Mouse (Mus musculus) heart, postnatal 0 days (tissue): ENCODE results near the gene Brpf1. TPM values are rescaled to one million over a fixed set of nuclear protein-coding genes. Genes with fewer than 3 reads are reported as not detected.

Experiments used
- ATAC-seq: fragments of 200-750 bp; cut with Nextera tagmentation; 2 replicates; pipeline ENCODE4 v1.8.0; 2017; ENCODE audit warnings: low read depth, moderate number of reproducible peaks, moderate library complexity; ENCODE audit not compliant: insufficient read depth
- DNase-seq: peaks from one replicate; pipeline ENCODE4 v3.0.0-alpha.2; 2016; ENCODE audit warnings: low spot score
- H3K27ac ChIP-seq: fragments of 300-500 bp; sonication (generic); 2 replicates; pipeline ENCODE4 v1.5.1; 2014; ENCODE audit warnings: low read depth, mild to moderate bottlenecking
- H3K27me3 ChIP-seq: fragments of 300-500 bp; sonication (generic); 2 replicates; pipeline ENCODE4 v1.6.1; 2014; ENCODE audit warnings: low read length, mixed read lengths; ENCODE audit not compliant: control insufficient read depth, insufficient read depth
- H3K36me3 ChIP-seq: fragments of 300-500 bp; sonication (generic); replicated peaks from 2 replicates; pipeline ENCODE4 v1.6.1; 2014; ENCODE audit warnings: low read length, mixed read lengths; ENCODE audit not compliant: control insufficient read depth, insufficient read depth
- H3K4me1 ChIP-seq: fragments of 300-500 bp; sonication (generic); 2 replicates; pipeline ENCODE4 v1.6.1; 2014; ENCODE audit warnings: antibody characterized with exemption; ENCODE audit not compliant: control insufficient read depth, insufficient read depth
- H3K4me2 ChIP-seq: fragments of 300-500 bp; sonication (generic); 2 replicates; pipeline ENCODE4 v1.6.1; 2014; ENCODE audit warnings: low read depth, mild to moderate bottlenecking, low read length, moderate library complexity
- H3K4me3 ChIP-seq: fragments of 300-500 bp; sonication (generic); 2 replicates; pipeline ENCODE4 v1.5.1; 2014; ENCODE audit warnings: low read depth, low read length
- H3K9ac ChIP-seq: fragments of 300-500 bp; sonication (generic); replicated peaks from 2 replicates; pipeline ENCODE4 v1.6.1; 2014; ENCODE audit warnings: low read depth, low read length, mixed read lengths
- H3K9me3 ChIP-seq: fragments of 300-500 bp; sonication (generic); replicated peaks from 2 replicates; pipeline ENCODE4 v1.6.1; 2016; ENCODE audit warnings: low read length; ENCODE audit not compliant: control insufficient read depth
- CTCF ChIP-seq: IDR thresholded peaks from 2 replicates; pipeline ENCODE4 v1.5.1; 2016; ENCODE audit warnings: antibody characterized with exemption, control low read depth, low read depth
- EP300 ChIP-seq: IDR thresholded peaks from 2 replicates; pipeline ENCODE4 v1.6.1; 2016; ENCODE audit warnings: antibody characterized with exemption, low read depth
- WGBS: fragments of 180-500 bp; shearing (Covaris S2); extraction: QIAGEN DNeasy Blood & Tissue Kit; methylation state at CpG from one replicate; pipeline ENCODE4 v1.1.7; 2014; 5-methylcytosine and 5-hydroxymethylcytosine counted together
- polyA plus RNA-seq: library from polyadenylated mRNA; unstranded; fragments of >200 nt; fragmentation: Nextera tagmentation; extraction: Ambion mirVana; gene quantifications from 2 replicates; pipeline ENCODE4 v1.2.1, GENCODE M21; 2015
- total RNA-seq: library from RNA; depleted of rRNA; stranded (reverse); fragments of >200 nt; gene quantifications from 2 replicates; pipeline ENCODE4 v1.2.3, GENCODE M21; 2014; ENCODE audit warnings: low replicate concordance

The Brpf1 gene
- total and polyA plus RNA-seq, 2 experiments from 2014 or later = 6.4 to 15.2 TPM

- Histone ChIP-seq H3K27ac (no peak overlapping the region), H3K27me3 (no peaks in the 10 kb centered on the region), H3K9ac (no peak overlapping the region), H3K4me1 (no peaks in the 10 kb centered on the region), H3K36me3 (no peaks in the 10 kb centered on the region), H3K4me2 (no peak overlapping the region), H3K4me3 (no peak overlapping the region), H3K9me3 (no peaks in the 10 kb centered on the region)
- WGBS = 26% methylated on average over 5 of the region's 5 CpGs
- DNase-seq (no peak), ATAC-seq (peak; percentile 51; the same call in 1 of the 2 replicates)
- no peak for TF ChIP-seq CTCF
- no peak for TF ChIP-seq EP300
These were observed 14.0 kb upstream of the Brpf1 start for GRCm38 (mm10) chr6:113292938-113293337.

GRCm38 (mm10) chr6:113296046-113296445, 10.9 kb upstream of the Brpf1 start:
- no peaks in the 10 kb centered on the region for H3K4me1 ChIP-seq
- H3K27me3 ChIP-seq = no peaks in the 10 kb centered on the region
- no peak overlapping the region for H3K27ac ChIP-seq
- TF ChIP-seq CTCF (no peak), EP300 (no peak)
- no peak for ATAC-seq
- H3K9me3 ChIP-seq = no peaks in the 10 kb centered on the region
- no peak for DNase-seq
- no peak overlapping the region for H3K9ac ChIP-seq
- H3K4me2 ChIP-seq = no peak overlapping the region
- H3K4me3 ChIP-seq = no peak overlapping the region
- no peaks in the 10 kb centered on the region for H3K36me3 ChIP-seq
- 68% methylated on average over 2 of the region's 2 CpGs for WGBS

- no peaks in the 10 kb centered on the region for H3K27me3 ChIP-seq
- DNase-seq = no peak
- no peaks in the 10 kb centered on the region for H3K4me1 ChIP-seq
- H3K36me3 ChIP-seq = no peaks in the 10 kb centered on the region
- no peak for ATAC-seq
- H3K4me2 ChIP-seq = no peak overlapping the region
- TF ChIP-seq EP300 = no peak
- 58% methylated on average over 4 of the region's 4 CpGs for WGBS
- no peak overlapping the region for H3K4me3 ChIP-seq
- H3K9me3 ChIP-seq = no peaks in the 10 kb centered on the region
- no peak overlapping the region for H3K9ac ChIP-seq
- H3K27ac ChIP-seq = no peak overlapping the region
These were observed 10.3 kb upstream of the Brpf1 start for GRCm38 (mm10) chr6:113296639-113297038.

- no peaks in the 10 kb centered on the region for H3K4me1 ChIP-seq
- no peak overlapping the region for H3K4me2 ChIP-seq
- no peak overlapping the region for H3K9ac ChIP-seq
- H3K27me3 ChIP-seq = no peaks in the 10 kb centered on the region
- ATAC-seq = no peak
- H3K9me3 ChIP-seq = no peaks in the 10 kb centered on the region
- H3K36me3 ChIP-seq = no peaks in the 10 kb centered on the region
- TF ChIP-seq EP300 = no peak
- TF ChIP-seq CTCF = no peak
- H3K27ac ChIP-seq = no peak overlapping the region
- no peak for DNase-seq
- WGBS = 73% methylated on average over 5 of the region's 5 CpGs
- no peak overlapping the region for H3K4me3 ChIP-seq
These were observed 5.6 kb upstream of the Brpf1 start for GRCm38 (mm10) chr6:113301350-113301749.

GRCm38 (mm10) chr6:113302258-113302657, 4.7 kb upstream of the Brpf1 start:
- TF ChIP-seq EP300 = no peak
- TF ChIP-seq CTCF = peak; percentile 58
- Histone ChIP-seq H3K4me3 (no peak overlapping the region), H3K36me3 (no peaks in the 10 kb centered on the region), H3K4me2 (no peak overlapping the region), H3K4me1 (no peaks in the 10 kb centered on the region), H3K9ac (no peak overlapping the region), H3K27me3 (no peaks in the 10 kb centered on the region), H3K9me3 (no peaks in the 10 kb centered on the region), H3K27ac (no peak overlapping the region)
- DNase-seq = peak; percentile 42
- ATAC-seq = no peak
- WGBS = 16% methylated on average over 3 of the region's 3 CpGs

- peak overlapping the region; percentile 99 for H3K27ac ChIP-seq
- DNase-seq (peak; percentile 100), ATAC-seq (peak; percentile 96)
- WGBS = under 1% methylated on average over 49 of the region's 50 CpGs
- H3K4me3 ChIP-seq = peak overlapping the region; percentile 79
- TF ChIP-seq EP300 (no peak), CTCF (no peak)
- no peaks in the 10 kb centered on the region for H3K9me3 ChIP-seq
- peaks cover 19% of the 10 kb centered on the region for H3K36me3 ChIP-seq
- H3K4me2 ChIP-seq = peak overlapping the region; percentile 91
- H3K4me1 ChIP-seq = peaks cover 10% of the 10 kb centered on the region
- H3K27me3 ChIP-seq = no peaks in the 10 kb centered on the region
- peak overlapping the region; percentile 97 for H3K9ac ChIP-seq
These were observed 483 bp upstream of the Brpf1 start for GRCm38 (mm10) chr6:113306322-113306985.
